Mouse (Mus musculus) heart, embryonic 16.5 days (tissue): ENCODE data around the gene Hoxa6. TPM values are rescaled to one million over a fixed set of nuclear protein-coding genes. Genes with fewer than 3 reads are reported as not detected.

Experiments used
- ATAC-seq: fragments of 200-750 bp; cut with Nextera tagmentation; replicated peaks from 2 replicates; pipeline ENCODE4 v1.8.0; 2017; ENCODE audit warnings: moderate number of reproducible peaks; ENCODE audit not compliant: insufficient read depth, low FRiP score; ENCODE audit errors: extremely low read depth
- H3K27ac ChIP-seq: fragments of 300-500 bp; sonication (generic); 2 replicates; pipeline ENCODE4 v1.5.1; 2014; ENCODE audit warnings: mild to moderate bottlenecking, low read length, control low read depth, moderate library complexity
- H3K27me3 ChIP-seq: fragments of 300-500 bp; sonication (generic); 2 replicates; pipeline ENCODE4 v1.6.1; 2014; ENCODE audit warnings: low read length, mixed read lengths; ENCODE audit not compliant: control insufficient read depth, insufficient read depth
- H3K36me3 ChIP-seq: fragments of 300-500 bp; sonication (generic); 2 replicates; pipeline ENCODE4 v1.6.1; 2014; ENCODE audit not compliant: control insufficient read depth, insufficient read depth
- H3K4me1 ChIP-seq: fragments of 300-500 bp; sonication (generic); 2 replicates; pipeline ENCODE4 v1.6.1; 2014; ENCODE audit warnings: low read length, mixed read lengths; ENCODE audit not compliant: control insufficient read depth, insufficient read depth
- H3K4me2 ChIP-seq: fragments of 300-500 bp; sonication (generic); 2 replicates; pipeline ENCODE4 v1.6.1; 2014; ENCODE audit warnings: low read depth, mild to moderate bottlenecking, control low read depth, low read length
- H3K4me3 ChIP-seq: fragments of 300-500 bp; sonication (generic); 2 replicates; pipeline ENCODE4 v1.5.1; 2014; ENCODE audit warnings: mild to moderate bottlenecking, control low read depth, low read length
- H3K9ac ChIP-seq: fragments of 300-500 bp; sonication (generic); 2 replicates; pipeline ENCODE4 v1.6.1; 2014; ENCODE audit warnings: low read length, control low read depth
- H3K9me3 ChIP-seq: fragments of 300-500 bp; sonication (generic); replicated peaks from 2 replicates; pipeline ENCODE4 v1.6.1; 2016; ENCODE audit warnings: low read length; ENCODE audit not compliant: control insufficient read depth
- WGBS: fragments of 180-500 bp; shearing (Covaris S2); extraction: QIAGEN DNeasy Blood & Tissue Kit; methylation state at CpG from one replicate; pipeline ENCODE4 v1.1.7; 2014; 5-methylcytosine and 5-hydroxymethylcytosine counted together
- polyA plus RNA-seq: library from polyadenylated mRNA; unstranded; fragments of >200 nt; fragmentation: Nextera tagmentation; extraction: Ambion mirVana; gene quantifications from 2 replicates; pipeline ENCODE4 v1.2.1, GENCODE M21; 2015

Hoxa6 gene
- polyA plus RNA-seq, 1 experiment from 2014 or later = not detected

DNA sequence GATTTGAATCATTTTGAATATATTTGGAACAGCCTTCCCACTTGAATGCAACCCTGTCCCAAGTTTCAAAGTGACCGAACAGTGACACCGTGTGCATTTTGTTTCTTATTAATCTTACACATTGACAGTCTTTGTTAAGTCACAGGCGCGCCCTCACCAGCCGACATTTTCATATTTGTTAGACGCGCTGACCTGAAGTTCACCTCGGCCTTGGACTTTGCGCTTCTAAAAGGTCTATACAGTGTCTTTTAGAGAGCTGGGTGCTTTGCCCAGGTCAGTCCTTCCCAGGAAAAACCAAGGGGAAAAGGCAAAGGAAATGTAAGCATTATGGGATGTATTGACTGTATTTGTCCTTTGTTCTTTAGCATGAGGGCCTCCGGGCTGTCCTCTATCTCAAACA is 13.8 kb downstream of the Hoxa6 start:
- no peak for ATAC-seq
- H3K4me1 ChIP-seq = peaks cover 5% of the 10 kb centered on the region; the same call in 1 of the 2 replicates

DNA sequence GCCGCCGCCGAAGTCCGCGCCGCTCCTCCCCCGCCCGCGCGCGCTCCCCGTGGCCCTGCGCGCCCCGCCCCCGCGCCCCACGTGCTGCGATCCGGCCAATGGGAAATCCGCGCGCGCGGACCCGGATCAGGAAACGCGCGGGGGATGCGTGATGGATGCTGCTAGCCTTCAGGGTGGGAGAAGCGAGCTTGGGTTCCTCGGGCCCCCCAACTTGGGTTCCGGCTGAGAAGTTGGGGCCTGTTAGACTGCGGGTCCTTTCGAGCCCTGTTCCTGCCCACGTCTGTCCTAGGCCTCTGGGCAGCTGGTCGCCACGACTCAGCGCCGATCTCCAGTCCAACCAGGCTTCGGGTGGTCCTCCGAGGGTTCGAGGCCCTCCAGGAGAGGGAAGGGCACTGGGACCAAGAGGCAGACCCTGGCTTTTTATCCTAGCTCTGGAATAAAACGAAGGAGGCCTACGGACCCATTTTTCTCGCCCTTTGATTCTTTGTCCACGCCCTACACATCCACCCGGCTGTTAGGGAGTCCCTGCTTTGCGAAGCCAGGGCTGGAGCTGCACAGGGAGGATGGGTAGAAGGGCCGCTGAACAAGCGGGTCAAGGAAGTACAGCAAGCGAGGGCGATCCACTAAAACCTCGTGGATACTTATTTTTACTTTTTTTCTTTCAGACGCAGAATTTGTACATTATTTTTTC is 16.5 kb downstream of the Hoxa6 start:
- 2% methylated on average over 39 of the region's 55 CpGs for WGBS
- Histone ChIP-seq H3K4me3 (peak overlapping the region; percentile 58), H3K4me1 (peaks cover 5% of the 10 kb centered on the region; the same call in 1 of the 2 replicates), H3K27ac (no peak overlapping the region; the same call in 1 of the 2 replicates), H3K9ac (peak overlapping the region; percentile 42), H3K9me3 (no peaks in the 10 kb centered on the region), H3K36me3 (no peaks in the 10 kb centered on the region), H3K4me2 (peak overlapping the region; percentile 65), H3K27me3 (peaks cover 94% of the 10 kb centered on the region)
- ATAC-seq = peak; percentile 81

More for the DNA sequence above, 13.8 kb downstream of the Hoxa6 start:
- no peaks in the 10 kb centered on the region for H3K36me3 ChIP-seq
- H3K27ac ChIP-seq = no peak overlapping the region
- H3K9me3 ChIP-seq = no peaks in the 10 kb centered on the region
- 16% methylated on average over 10 of the region's 10 CpGs for WGBS
- H3K4me2 ChIP-seq = no peak overlapping the region
- H3K27me3 ChIP-seq = peaks cover 90% of the 10 kb centered on the region
- no peak overlapping the region for H3K9ac ChIP-seq
- H3K4me3 ChIP-seq = no peak overlapping the region

DNA sequence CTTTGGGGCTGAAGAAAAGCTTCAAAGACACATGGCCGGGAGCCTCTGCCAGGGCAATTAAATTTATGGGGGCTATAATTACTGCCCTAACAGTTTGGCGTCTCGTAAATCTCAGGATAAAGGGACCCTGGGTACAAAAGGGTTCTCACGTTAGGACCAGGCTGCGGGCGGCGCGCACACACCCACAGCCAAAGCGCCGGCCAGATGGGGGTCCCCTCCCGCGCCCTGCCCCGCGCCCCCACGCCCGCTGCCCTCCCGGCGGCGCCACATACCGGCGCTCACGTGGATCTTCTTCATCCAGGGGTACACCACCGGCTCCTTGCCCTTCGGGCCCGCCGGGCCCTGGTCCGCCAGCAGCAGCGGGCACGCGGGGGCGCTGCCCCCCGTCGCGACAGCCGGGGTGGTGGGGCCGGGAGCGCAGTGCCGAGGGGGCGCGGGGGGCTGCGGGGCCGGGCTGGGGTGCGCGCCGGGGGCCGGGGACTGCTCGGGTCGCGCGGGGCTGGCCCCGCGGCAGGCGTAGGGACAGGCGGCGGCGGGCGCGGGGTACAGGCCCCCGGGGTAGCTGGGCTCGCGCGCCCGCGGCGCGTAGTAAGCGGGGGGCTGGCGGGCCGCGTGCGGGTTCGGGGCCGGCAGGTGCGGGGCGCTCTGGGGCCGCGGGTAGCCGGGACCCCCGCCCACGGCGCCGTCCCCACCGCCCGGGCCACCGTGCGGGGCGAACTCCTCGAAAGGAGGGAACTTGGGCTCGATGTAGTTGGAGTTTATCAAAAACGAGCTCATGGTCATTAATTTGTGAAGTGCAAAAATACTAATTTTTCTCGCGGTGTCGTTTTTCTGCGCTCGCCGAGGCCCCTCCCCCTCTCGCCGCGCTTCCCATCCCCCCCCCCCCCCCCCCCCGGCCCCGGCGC is 17.4 kb downstream of the Hoxa6 start, which contains the start of gene Hoxa4:
Hoxa4 (minus strand) TSS at position 848 of the 905 bp plus-strand sequence.
- H3K4me2 ChIP-seq = peak within 1 kb of the TSS; percentile 65
- no peaks in the 10 kb centered on the region for H3K9me3 ChIP-seq
- peak within 1 kb of the TSS; percentile 55 for H3K9ac ChIP-seq
- peaks cover 5% of the 10 kb centered on the region; the same call in 1 of the 2 replicates for H3K4me1 ChIP-seq
- H3K36me3 ChIP-seq = no peaks in the 10 kb centered on the region
- peak within 1 kb of the TSS; percentile 58 for H3K4me3 ChIP-seq
- H3K27ac ChIP-seq = peak within 1 kb of the TSS; percentile 9; the same call in 1 of the 2 replicates
- 1% methylated on average over 84 of the region's 102 CpGs for WGBS
- no peak for ATAC-seq
- H3K27me3 ChIP-seq = peaks cover 94% of the 10 kb centered on the region

DNA sequence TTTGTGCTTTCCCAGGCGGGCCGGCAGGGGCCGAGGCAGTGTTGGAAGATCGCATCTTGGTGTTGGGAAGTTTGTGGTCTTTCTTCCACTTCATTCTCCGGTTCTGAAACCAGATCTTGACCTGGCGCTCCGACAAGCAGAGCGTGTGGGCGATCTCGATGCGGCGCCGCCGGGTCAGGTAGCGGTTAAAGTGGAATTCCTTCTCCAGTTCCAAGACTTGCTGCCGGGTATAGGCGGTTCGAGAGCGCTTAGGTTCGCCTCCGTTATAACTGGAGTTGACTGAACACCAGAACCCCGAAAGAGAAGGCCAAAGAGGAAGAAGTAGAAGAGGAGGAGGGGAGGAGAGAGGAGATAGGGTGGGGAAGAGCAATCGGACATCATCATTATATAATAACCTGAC is 18.1 kb downstream of the Hoxa6 start:
- H3K9ac ChIP-seq = no peak overlapping the region

DNA sequence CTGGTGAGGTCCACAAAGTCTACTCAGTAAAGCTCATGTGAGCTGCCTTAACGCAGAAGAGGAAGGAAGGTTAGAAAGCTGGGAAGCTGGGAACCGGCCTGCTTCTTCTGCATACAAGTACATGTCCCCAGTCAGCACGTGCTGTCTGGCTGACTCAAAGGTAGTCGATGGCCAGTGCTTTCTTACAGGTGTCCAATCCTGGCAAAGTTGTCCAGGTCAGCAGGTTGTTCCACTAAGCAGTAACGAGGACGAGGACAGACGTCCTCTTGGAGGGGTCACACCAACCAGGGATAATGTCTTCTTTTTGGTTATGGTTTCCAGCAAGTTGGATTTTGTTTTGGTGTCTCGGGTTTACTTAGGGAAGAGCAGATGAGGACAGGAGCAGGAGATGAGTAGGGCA is 18.6 kb downstream of the Hoxa6 start:
- no peak overlapping the region for H3K27ac ChIP-seq
- H3K36me3 ChIP-seq = no peaks in the 10 kb centered on the region
- 16% methylated on average over 8 of the region's 8 CpGs for WGBS
- H3K4me1 ChIP-seq = peaks cover 5% of the 10 kb centered on the region; the same call in 1 of the 2 replicates
- no peak for ATAC-seq
- no peak overlapping the region for H3K9ac ChIP-seq
- H3K27me3 ChIP-seq = peaks cover 95% of the 10 kb centered on the region
- H3K4me3 ChIP-seq = no peak overlapping the region
- H3K4me2 ChIP-seq = no peak overlapping the region
- no peaks in the 10 kb centered on the region for H3K9me3 ChIP-seq

More for the DNA sequence above, 18.1 kb downstream of the Hoxa6 start:
- peaks cover 95% of the 10 kb centered on the region for H3K27me3 ChIP-seq
- WGBS = 6% methylated on average over 23 of the region's 23 CpGs
- H3K27ac ChIP-seq = no peak overlapping the region
- peaks cover 5% of the 10 kb centered on the region; the same call in 1 of the 2 replicates for H3K4me1 ChIP-seq
- peak overlapping the region; percentile 25 for H3K4me3 ChIP-seq
- H3K9me3 ChIP-seq = no peaks in the 10 kb centered on the region
- no peaks in the 10 kb centered on the region for H3K36me3 ChIP-seq
- H3K4me2 ChIP-seq = peak overlapping the region; percentile 40; the same call in 1 of the 2 replicates
- no peak for ATAC-seq

DNA sequence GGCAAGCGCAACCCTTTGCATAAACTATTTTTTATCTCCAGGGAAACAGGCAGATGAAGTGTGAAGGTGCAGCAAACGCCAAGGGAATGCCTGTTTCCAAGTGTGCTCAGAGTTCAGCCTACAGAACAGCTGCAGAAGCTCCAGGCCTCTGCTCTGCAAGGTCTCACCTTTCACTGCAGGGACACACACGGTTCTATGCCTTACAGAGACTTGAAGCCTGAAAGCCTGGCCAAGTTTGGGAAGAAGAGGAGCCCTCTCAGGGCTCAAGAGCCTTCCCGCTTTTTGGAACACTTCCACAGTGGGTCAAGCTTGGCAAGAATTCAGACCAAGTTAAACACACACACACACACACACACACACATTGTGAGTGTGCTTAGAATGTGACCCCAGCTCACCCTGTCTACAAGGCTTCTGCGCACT is 19.3 kb downstream of the Hoxa6 start:
- H3K9ac ChIP-seq = no peak overlapping the region
- H3K36me3 ChIP-seq = no peaks in the 10 kb centered on the region
- H3K4me1 ChIP-seq = peaks cover 5% of the 10 kb centered on the region; the same call in 1 of the 2 replicates
- H3K27me3 ChIP-seq = peaks cover 95% of the 10 kb centered on the region
- no peaks in the 10 kb centered on the region for H3K9me3 ChIP-seq
- H3K27ac ChIP-seq = no peak overlapping the region
- 18% methylated on average over 5 of the region's 5 CpGs for WGBS
- H3K4me2 ChIP-seq = no peak overlapping the region
- no peak overlapping the region for H3K4me3 ChIP-seq
- ATAC-seq = no peak

DNA sequence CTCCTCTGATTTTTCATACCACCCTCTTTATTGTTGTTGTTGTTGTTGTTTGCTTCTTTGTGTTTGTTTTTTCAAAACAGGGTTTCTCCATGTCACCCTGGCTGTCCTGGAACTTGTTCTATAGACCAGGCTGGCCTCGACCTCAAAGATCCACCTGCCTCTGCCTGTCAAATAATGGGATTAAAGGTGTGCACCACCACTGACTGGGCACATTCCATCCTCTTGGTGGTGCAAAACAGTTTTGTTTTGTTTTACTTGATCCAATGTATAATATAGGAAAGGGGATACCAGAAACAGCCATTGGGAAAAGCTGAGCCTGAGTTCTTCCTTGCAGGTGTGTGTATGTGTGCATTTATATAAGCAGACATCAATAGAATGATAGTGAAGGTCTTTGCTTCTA is 22.0 kb downstream of the Hoxa6 start:
- ATAC-seq = no peak
- no peaks in the 10 kb centered on the region for H3K9me3 ChIP-seq
- no peak overlapping the region for H3K9ac ChIP-seq
- 24% methylated on average over 1 of the region's 1 CpGs for WGBS
- no peak overlapping the region for H3K4me2 ChIP-seq
- peaks cover 98% of the 10 kb centered on the region for H3K27me3 ChIP-seq
- no peaks in the 10 kb centered on the region for H3K4me1 ChIP-seq
- H3K36me3 ChIP-seq = no peaks in the 10 kb centered on the region
- no peak overlapping the region for H3K4me3 ChIP-seq
- H3K27ac ChIP-seq = no peak overlapping the region

DNA sequence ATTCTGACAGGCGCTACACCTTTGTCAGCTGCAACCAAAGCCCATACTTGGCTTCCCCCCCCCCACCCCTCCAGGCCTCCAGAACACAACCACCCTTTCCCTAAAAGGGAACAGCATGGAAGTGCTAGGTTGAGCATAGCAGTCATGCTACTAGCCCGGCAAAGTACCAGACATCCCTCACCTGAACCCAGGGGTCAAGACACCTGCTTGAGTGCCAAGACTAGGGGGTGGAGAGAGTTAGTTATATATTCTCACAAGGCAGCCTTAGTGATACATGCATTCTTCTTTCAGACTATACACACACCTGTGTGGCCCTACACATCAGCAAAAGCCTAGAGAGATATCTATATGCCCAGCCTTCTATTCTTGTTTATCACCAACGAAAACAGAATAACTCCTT is 22.7 kb downstream of the Hoxa6 start:
- WGBS = 29% methylated on average over 3 of the region's 3 CpGs
- H3K9me3 ChIP-seq = no peaks in the 10 kb centered on the region
- peaks cover 98% of the 10 kb centered on the region for H3K27me3 ChIP-seq
- no peak overlapping the region for H3K9ac ChIP-seq
- H3K27ac ChIP-seq = no peak overlapping the region
- H3K4me2 ChIP-seq = no peak overlapping the region
- no peak overlapping the region for H3K4me3 ChIP-seq
- no peaks in the 10 kb centered on the region for H3K4me1 ChIP-seq
- ATAC-seq = no peak
- no peaks in the 10 kb centered on the region for H3K36me3 ChIP-seq
